Mouse (Mus musculus) heart, postnatal 14 days (tissue): ENCODE data around the gene Hk1. TPM values are rescaled to one million over a fixed set of nuclear protein-coding genes. Genes with fewer than 3 reads are reported as not detected.

ENCODE experiments used
- DNase-seq, 2 experiments: peaks; one replicate each; pipeline ENCODE4 v3.0.0; 2021 to 2022
- intact Hi-C: fragments of 180-260 bp; cut with DNase I; formaldehyde crosslinking; loops from one replicate; pipeline ENCODE4 v1.15.1; 2025
- total RNA-seq, 2 experiments: library from RNA; stranded (reverse); gene quantifications; 2 replicates each; pipeline ENCODE4 v1.2.3; 2021

Hk1 gene
- total RNA-seq, 2 experiments from 2014 or later = 120 to 132 TPM

DNA sequence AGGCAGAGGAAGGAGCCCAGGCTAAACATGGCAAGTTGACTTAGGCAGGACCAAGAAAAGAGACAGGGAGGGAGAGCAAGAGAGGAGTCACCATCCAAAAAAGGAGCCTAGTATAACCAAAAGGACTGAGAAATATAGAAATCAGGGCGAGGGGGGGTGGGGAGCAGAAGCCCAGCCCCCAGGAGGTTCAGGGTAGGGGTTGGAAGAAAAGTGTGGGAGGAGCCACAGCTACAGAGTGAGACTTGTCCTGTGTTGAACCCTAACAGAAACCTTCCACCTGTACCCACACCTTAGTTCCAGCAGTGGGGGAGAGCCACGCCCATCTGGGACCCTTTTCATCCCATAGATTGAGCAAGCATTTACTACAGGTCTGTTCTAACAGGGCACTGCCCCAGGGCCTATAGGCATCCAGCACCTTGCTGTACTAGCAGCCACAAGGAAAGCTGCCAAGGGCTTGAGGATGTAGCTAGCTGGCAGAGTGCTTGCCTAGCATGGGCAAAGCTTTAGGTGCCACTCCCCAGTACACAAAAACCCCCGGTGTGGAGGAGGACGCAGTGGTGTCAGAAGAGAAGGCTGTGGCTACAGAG lies 96.4 kb downstream of the Hk1 start:
- intact Hi-C loops = no loop called here
- DNase-seq = no peak

DNA sequence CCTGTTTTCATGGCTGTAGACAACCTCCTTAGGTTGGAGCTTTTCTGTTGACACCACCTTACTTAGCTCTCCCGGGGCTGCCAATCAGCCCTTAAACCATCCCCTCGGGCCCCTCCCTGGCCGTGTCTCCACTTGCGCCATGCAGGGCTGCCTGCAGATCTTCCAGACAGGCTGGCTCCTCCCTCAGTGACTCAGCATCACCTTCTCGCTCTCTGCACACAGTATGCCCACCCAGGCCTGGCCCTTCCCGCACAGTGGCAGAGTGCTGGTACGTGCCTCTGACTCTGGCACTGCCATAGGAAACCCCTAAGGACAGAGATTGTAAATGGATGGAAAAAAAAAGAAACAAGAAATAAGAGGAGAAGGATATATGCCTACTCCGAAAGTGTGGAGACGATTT lies 96.9 kb downstream of the Hk1 start:
- no peak for DNase-seq
- intact Hi-C loops = no loop called here

DNA sequence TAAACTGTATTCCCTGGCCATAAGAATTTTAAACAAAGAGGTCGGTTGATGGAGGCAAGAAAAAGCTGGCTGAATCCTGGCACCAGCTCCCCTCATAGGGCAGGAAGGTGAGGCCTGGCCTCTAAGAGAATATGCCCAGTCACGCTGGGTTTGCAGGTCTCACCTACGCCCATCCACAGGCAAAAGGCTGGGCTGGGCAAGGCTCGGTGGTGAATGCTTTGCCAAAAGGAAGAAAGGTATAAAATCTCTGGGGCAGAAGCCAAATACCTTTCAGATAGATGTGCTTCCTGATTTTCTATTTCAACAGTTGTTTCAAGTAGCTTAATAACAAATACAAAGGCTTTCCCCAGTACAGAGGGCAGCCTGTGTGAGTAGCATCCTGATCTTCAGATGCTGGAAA lies 100.0 kb downstream of the Hk1 start:
- intact Hi-C loops = loop anchor here (5.0 kb wide), 1 partner anchor 63 kb away; no protein-coding TSS in a partner anchor

GRCm38 (mm10) chr10:62279066-62279465 lies 100.6 kb downstream of the Hk1 start:
- no peak for DNase-seq
- intact Hi-C loops = loop anchor here (5.0 kb wide), 1 partner anchor 63 kb away; no protein-coding TSS in a partner anchor

More for the DNA sequence above, 100.0 kb downstream of the Hk1 start:
- no peak for DNase-seq

DNA sequence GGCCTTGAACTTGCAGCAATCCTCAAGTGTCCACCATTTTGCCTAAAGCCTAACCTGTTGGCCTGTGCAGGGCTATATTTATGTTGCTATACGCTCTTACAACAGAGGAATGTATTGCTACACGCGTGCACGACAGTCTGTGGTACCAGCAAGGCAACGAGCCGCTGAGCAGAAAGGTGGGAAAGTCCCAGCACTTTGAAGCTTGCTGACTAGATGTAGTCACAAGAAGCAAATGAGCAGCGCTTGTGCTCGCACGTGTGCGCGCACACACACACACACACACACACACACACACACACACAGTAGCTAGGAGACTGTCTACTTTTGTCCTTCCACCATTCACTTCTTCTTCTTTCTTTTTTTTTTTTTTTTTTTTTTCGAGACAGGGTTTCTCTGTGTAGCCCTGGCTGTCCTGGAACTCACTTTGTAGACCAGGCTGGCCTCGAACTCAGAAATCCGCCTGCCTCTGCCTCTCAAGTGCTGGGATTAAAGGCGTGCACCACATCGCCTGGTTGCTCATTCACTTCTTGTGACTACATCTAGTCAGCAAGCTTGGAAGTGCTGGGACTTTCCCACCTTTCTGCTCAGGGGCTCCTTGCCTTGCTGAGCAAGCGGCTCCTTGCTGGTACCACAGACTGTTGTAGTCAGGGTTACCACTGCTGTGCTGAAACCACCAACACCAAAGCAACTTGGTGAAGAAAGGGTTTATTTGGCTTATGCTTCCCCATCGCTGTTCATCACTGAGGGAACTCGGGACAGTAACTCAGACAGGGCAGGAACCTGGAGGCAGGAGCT lies 102.0 kb downstream of the Hk1 start:
- intact Hi-C loops = loop anchor here (5.0 kb wide), 1 partner anchor 65 kb away; no protein-coding TSS in a partner anchor
- DNase-seq = no peak

DNA sequence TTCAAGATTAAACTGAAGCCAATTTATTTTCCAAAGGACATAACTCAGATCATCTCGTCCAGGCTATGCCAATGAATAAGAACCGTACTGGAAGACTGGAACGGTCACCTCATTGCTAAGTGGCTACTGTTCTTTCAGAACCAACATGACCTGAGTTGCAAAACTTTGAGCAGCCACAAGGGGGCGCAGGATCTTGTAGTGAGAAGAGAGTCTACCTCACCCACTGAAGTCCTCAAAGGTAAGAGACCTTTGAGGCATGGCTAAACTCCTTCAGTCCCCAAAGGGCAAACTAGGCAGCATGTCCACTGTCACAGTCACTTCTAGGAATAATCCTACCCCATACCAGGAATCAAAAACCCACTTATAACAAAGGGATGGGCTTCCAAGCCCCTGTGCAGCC lies 104.5 kb downstream of the Hk1 start:
- peak; percentile 84 to 92 for DNase-seq
- intact Hi-C loops = loop anchor here (1.0 to 5.0 kb wide), 3 partner anchors 67 to 136 kb away; no protein-coding TSS in a partner anchor

DNA sequence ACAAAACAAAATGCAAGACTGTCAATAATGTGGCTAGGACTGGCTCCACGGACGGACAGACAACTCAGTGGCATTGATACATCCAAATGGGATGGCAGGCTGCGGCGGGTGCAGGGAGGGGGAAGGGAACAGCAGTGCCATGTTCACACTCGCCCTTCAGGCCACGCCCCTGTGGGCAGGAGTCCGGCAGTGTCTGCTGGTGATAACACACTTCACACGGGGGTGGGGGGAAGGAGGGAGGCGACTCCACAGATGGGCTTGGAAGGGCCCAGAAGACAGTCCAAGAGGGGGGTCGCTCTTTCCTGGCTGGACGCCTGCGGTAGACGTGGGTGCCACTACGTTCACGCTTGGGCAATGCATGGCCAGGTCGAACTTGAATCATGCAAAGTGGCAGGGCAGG lies 110.4 kb downstream of the Hk1 start:
- intact Hi-C loops = no loop called here
- DNase-seq = no peak

- intact Hi-C loops = no loop called here
- DNase-seq = no peak
Observed at GRCm38 (mm10) chr10:62264299-62264698, 115.4 kb downstream of the Hk1 start.

DNA sequence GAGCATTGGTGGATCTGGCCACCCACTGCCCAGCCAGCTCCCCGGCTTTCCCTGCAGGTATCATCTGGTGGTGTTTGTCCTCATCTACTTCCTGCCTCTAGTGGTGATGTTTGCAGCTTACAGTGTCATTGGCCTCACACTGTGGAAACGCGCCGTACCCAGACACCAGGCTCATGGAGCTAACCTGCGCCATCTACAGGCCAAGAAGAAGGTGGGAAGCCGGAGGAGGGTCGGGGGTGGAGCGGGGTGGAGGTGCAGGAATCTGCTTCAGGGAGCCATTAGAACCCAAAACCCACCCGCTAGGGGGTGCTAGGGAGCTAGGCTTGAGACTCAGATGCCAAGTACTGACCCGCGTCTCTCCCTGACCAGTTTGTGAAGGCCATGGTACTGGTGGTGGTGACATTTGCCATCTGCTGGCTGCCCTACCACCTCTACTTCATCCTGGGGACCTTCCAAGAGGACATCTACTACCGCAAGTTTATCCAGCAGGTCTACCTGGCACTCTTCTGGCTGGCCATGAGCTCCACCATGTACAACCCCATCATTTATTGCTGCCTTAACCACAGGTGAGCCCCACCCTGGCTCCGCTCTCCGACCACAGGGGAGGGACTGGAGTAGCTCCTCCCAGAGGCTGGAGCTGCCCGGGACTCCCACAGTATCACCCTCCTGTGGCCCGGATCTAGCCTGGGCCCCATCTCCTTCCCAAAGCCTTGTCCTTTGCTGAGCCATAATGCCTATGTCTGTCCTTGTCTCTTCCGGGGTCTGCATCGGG lies 118.4 kb downstream of the Hk1 start:
- DNase-seq = peak; percentile 58 to 67
- intact Hi-C loops = no loop called here

DNA sequence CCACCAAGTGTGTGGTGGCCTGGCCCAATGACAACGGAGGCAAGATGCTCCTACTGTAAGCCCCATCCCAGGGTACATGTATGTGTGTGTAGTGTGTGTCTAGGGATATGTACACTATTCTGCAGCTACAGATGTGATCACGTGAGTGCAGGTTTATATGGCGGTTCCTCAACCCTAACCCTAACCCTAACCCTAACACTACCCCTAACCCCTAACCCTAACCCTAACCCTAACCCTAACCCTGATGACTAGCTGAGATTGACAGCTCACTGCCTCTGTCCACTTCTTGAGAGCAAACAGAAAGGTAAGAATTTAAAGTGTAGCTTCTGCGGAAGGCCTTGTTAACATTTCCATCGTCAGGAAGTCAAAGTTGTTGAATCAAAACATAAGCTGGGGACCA lies 121.4 kb downstream of the Hk1 start:
- intact Hi-C loops = no loop called here
- no peak for DNase-seq

DNA sequence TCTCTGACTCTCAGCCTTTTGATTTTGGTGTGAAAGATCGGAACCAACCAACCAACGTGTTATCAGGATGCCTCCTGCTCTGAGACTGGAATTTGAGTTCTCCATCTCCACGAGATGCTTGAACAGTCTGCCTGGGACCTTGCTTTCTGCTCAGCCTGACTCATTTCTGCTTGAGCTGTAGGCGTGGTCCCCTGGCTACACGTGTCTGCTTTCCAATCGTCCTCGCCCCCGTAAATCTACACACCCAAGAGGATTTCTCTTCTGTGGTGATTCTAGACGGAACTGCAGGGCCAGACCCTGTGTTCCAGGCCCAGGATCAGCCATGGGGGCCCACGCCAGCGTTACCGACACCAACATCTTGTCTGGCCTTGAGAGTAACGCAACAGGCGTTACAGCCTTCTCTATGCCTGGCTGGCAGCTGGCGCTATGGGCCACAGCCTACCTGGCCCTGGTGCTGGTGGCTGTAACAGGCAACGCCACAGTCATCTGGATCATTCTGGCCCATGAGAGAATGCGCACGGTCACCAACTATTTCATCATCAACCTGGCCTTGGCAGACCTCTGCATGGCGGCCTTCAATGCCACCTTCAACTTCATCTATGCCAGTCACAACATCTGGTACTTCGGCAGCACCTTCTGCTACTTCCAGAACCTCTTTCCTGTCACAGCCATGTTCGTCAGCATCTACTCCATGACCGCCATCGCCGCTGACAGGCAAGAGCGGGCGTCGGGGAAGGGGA lies 127.0 kb downstream of the Hk1 start:
- intact Hi-C loops = no loop called here
- DNase-seq = no peak

GRCm38 (mm10) chr10:62252000-62252488 lies 127.7 kb downstream of the Hk1 start, which contains the start of gene Tacr2:
Gene Tacr2, plus strand, starts transcription at chr10:62252438.
- intact Hi-C loops = no loop called here
- DNase-seq = no peak

DNA sequence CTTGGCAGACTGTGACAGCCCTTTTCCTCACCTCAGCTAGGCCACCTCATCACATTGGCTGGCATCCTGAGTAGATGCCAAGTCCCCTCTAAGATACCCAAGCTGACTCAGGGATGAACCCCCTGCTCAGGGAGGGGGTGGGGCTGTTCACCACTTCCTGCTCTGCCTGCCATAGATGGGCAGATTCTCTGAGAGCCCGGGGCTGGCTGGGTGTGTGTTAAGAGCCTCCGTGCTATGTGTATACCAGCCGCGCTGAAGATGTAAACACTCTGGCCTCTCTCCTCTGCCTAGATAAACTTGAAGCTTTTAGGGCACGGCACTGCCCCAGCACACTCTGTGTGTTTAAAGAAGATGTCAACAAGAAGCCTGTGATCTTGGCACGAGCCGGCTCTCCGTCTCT lies 131.9 kb downstream of the Hk1 start:
- intact Hi-C loops = no loop called here
- no peak for DNase-seq

DNA sequence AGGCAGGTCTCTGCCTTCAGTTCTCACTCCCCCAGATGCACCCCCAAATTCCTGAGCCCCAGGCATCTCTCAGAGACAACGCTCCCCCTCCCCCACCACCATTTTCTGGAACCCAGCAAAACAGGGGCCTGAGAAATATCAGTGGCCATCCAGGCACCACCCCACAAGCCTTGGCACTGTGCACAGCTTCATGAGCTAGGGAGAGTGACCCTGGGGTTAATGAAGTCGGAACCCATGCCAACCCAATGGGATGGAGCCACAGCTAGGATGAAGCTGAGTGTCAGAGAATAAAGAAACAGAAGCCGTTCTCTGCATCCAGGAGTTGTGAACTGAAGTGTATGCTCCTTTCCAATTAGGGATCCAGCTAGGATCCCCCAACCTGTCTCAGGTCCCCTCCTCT lies 132.6 kb downstream of the Hk1 start:
- intact Hi-C loops = no loop called here
- no peak for DNase-seq

DNA sequence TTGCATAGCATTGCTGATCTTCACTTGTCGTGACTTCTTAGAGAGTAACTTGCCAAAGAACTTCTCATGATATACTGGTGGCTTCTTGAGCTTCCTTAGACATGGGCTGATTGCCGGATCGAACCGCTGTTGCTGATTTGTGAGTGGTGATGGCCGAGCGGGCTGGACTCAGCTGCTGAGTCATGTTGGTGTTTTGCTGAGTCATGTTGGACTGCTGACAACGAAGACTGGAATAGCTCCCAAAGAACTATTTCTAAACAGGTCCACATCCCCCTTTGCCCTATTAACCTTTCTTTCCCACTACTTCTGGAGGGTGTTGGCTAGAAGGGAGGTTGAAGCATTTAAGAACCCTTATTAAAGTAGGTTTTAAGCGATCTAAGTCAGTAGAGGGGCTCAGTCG lies 135.6 kb downstream of the Hk1 start:
- intact Hi-C loops = loop anchor here (5.0 kb wide), 1 partner anchor 262 kb away; no protein-coding TSS in a partner anchor

DNA sequence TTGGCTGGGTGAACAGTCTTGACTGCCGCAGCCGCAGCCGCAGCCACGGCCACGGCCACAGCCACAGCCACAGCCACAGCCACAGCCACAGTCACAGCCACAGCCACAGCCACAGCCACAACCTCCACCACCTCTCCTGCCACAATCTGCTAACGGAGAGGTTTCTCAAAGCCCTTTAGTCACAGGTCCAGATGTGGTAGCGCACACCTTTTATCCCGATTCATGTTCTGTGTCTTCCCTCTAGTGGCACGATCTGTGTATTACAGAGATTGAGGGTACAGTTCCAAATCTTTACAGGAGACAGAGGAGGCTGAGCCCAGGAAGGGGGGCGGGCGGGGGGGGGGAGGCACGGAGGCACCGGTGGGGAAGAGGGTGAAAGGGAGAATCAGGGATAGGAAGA lies 136.8 kb downstream of the Hk1 start:
- intact Hi-C loops = loop anchor here (1.0 to 5.0 kb wide), 3 partner anchors 56 to 261 kb away; no protein-coding TSS in a partner anchor

More for the DNA sequence above, 135.6 kb downstream of the Hk1 start:
- DNase-seq = no peak

GRCm38 (mm10) chr10:62242358-62242757 lies 137.3 kb downstream of the Hk1 start:
- no peak for DNase-seq
- intact Hi-C loops = loop anchor here (2.0 to 5.0 kb wide), 2 partner anchors 140 to 260 kb away; no protein-coding TSS in a partner anchor

More for the DNA sequence above, 136.8 kb downstream of the Hk1 start:
- DNase-seq = peak; percentile 42 to 68

DNA sequence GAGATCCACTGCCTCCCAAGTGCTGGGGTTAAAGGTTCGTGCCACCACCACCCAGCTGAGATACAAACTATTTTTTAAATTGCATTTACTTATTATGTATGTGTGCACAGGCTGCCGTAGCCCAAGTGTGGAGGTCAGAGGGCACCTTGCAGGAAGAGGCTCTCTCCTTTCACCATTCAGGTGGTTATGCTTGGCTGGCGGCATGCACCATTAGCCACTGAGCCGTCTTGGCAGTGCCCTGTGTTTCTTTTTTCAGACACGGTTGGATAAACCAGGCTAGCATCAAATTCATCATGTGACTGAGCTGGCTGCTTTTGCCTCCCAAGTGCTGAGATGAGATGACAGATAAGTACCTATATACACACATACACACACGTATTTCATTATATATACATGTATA lies 140.4 kb downstream of the Hk1 start:
- peak in 1 of 2 experiments; percentile 29 for DNase-seq
- intact Hi-C loops = no loop called here

GRCm38 (mm10) chr10:62238688-62239087 lies 141.0 kb downstream of the Hk1 start:
- intact Hi-C loops = loop anchor here (1.0 kb wide), 1 partner anchor 51 kb away; no protein-coding TSS in a partner anchor
- no peak for DNase-seq

GRCm38 (mm10) chr10:62237205-62237604 lies 142.5 kb downstream of the Hk1 start:
- intact Hi-C loops = no loop called here
- DNase-seq = no peak
